ENCODE assay signal across 27 mouse cellular contexts in genomic region chr14:57235276-57235675, GRCm38 (mm10).
"Had no signal": no experiment of that assay in that cellular context is flagged by ENCODE, and none has a peak within 500 bp of the region (broad histone marks: within the 10 kb centered on the region; RNA-seq: fewer than 3 reads in every experiment).

No protein-coding gene starts in this region.

- DNase-seq: cerebellum, adult 18-20 months; cerebellum, adult 2 months; cerebellum, adult 8-10 months; cerebellum, adult 9-10 months; cerebellum, adult 9-11 months; cerebellum, postnatal 10 days; cerebellum, postnatal 14 days; cerebellum, postnatal 25 days; cerebellum, postnatal 36 days; embryo, embryonic 11 days; forebrain, postnatal 0 days; gastrocnemius, adult 2 months; gastrocnemius, postnatal 10 days; gastrocnemius, postnatal 14 days; gastrocnemius, postnatal 25 days; gastrocnemius, postnatal 36 days; heart, adult 18-20 months; heart, adult 2 months had no signal

- H3K9ac ChIP-seq: embryonic facial prominence, embryonic 13.5 days; embryonic facial prominence, embryonic 15.5 days; forebrain, embryonic 12.5 days; forebrain, embryonic 13.5 days; forebrain, embryonic 15.5 days; forebrain, postnatal 0 days had no signal

- H3K4me1 ChIP-seq: forebrain, embryonic 13.5 days; forebrain, embryonic 15.5 days had no signal

- ATAC-seq: forebrain, embryonic 13.5 days; forebrain, embryonic 14.5 days; forebrain, embryonic 15.5 days; forebrain, embryonic 16.5 days; forebrain, postnatal 0 days had no signal

- H3K4me2 ChIP-seq: embryonic facial prominence, embryonic 13.5 days; embryonic facial prominence, embryonic 15.5 days; forebrain, embryonic 12.5 days; forebrain, embryonic 13.5 days; forebrain, embryonic 15.5 days had no signal

- H3K36me3 ChIP-seq: embryonic facial prominence, embryonic 13.5 days; embryonic facial prominence, embryonic 15.5 days; forebrain, embryonic 10.5 days; forebrain, embryonic 12.5 days; forebrain, embryonic 15.5 days had no signal

- H3K27me3 ChIP-seq: embryonic facial prominence, embryonic 13.5 days; embryonic facial prominence, embryonic 15.5 days; forebrain, embryonic 12.5 days; forebrain, embryonic 13.5 days; forebrain, embryonic 15.5 days had no signal

- H3K27ac ChIP-seq: forebrain, embryonic 10.5 days; forebrain, embryonic 12.5 days; forebrain, embryonic 13.5 days; forebrain, embryonic 15.5 days; gastrocnemius, adult 2 months; heart, adult 2 months had no signal

- H3K9me3 ChIP-seq: embryonic facial prominence, embryonic 13.5 days; embryonic facial prominence, embryonic 15.5 days; forebrain, embryonic 10.5 days; forebrain, embryonic 12.5 days; forebrain, embryonic 13.5 days; forebrain, embryonic 15.5 days had no signal

- H3K4me3 ChIP-seq: embryonic facial prominence, embryonic 13.5 days; embryonic facial prominence, embryonic 15.5 days; erythroblast, embryonic 14.5 days; forebrain, embryonic 10.5 days; forebrain, embryonic 12.5 days; forebrain, embryonic 13.5 days; forebrain, embryonic 15.5 days; gastrocnemius, adult 2 months; heart, adult 2 months had no signal
